Mouse (Mus musculus): Measurements from ENCODE around the gene Pigv. TPM values are rescaled to one million over a fixed set of nuclear protein-coding genes. Genes with fewer than 3 reads are reported as not detected.

Pigv gene
- polyA plus RNA-seq, 1 experiment = 9.8 TPM

DNA sequence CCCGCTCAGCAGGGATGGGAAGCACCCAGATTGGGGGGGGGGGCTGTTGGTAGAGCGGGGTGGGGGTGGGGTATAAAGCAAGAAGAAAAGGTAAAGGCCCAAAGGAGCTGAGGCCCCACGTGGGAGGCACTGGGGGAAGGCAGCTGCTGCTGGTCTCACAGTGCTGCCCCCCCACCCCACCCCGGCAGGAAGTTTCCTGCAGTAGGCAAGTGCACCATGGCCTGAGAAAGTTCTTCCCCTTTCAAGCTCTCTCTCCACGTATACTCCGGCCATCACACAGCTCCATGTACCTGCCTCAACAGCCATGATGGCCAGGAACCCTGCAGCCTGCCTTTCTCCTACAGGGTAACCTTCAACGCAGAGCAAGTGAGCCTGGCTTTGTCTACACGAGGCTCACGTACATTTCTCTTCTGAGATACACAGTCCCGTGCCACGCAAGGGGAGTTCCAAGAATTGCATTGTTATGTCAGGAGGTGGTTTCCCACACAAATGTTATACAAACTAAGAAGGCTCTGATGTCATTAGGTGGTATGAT is 50.2 kb downstream of the Pigv start:
- Histone ChIP-seq H3ac (ENCODE audit: control insufficient read depth, insufficient read length) (no peak overlapping the region), H3K4me2 (ENCODE audit: low read depth) (no peak overlapping the region), H3K27me3 (ENCODE audit: control insufficient read depth, insufficient read depth, insufficient read length) (no peaks in the 10 kb centered on the region), H3K36me3 (ENCODE audit: control insufficient read depth, insufficient read depth) (no peaks in the 10 kb centered on the region), H3K79me2 (ENCODE audit: control insufficient read depth, insufficient read depth) (no peaks in the 10 kb centered on the region), H3K4me3 (no peak overlapping the region)
- TF ChIP-seq POLR2A (IDR thresholded peaks at IDR 0.05; ENCODE audit: insufficient read length, low read depth) (no peak), MAX (IDR thresholded peaks at IDR 0.05; ENCODE audit: low read depth) (no peak), SRF (IDR thresholded peaks at IDR 0.05; ENCODE audit: control insufficient read depth, insufficient read length, low read depth) (no peak), MYOD1 (IDR thresholded peaks at IDR 0.05; ENCODE audit: control insufficient read depth in 1 of 3, insufficient read length in 2 of 3, low read depth in 2 of 3) (no peak), REST (IDR thresholded peaks at IDR 0.05; ENCODE audit: insufficient read depth, insufficient read length) (no peak), MYOG (IDR thresholded peaks at IDR 0.05; ENCODE audit: control insufficient read depth in 1 of 3, insufficient read depth in 1 of 3, insufficient read length in 2 of 3, low read depth in 2 of 3) (no peak), CEBPB (IDR thresholded peaks at IDR 0.05; ENCODE audit: insufficient read depth, poor library complexity, severe bottlenecking) (no peak), TCF3 (IDR thresholded peaks at IDR 0.05; ENCODE audit: insufficient read length, low read depth) (no peak), TCF12 (IDR thresholded peaks at IDR 0.05; ENCODE audit: insufficient read depth, poor library complexity, severe bottlenecking) (no peak), USF1 (IDR thresholded peaks at IDR 0.05; ENCODE audit: low read depth) (no peak), POLR2AphosphoS2 (IDR thresholded peaks at IDR 0.05; ENCODE audit: insufficient read length, low read depth) (no peak), E2F4 (IDR thresholded peaks at IDR 0.05; ENCODE audit: insufficient read depth) (no peak)

DNA sequence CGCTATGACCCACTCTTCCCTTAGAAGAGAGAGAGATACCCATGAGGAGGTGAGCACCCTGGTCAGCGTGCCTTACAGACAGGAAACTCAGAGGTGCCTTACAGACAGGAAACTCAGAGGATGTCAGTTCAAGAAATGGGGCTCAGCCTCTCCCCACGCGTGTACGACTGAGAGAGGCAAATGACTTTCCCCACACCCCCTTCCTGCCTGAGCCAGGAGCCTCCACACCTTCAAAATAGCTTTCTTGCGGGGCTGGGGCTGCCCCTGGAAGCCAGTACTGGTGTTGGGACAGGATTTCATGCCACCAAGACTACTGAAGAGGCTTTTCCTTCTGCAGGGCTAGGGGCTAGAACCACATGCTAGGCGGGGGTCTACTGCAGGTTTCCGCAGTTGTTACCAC is 51.8 kb downstream of the Pigv start:
- Histone ChIP-seq H3K4me2 (ENCODE audit: low read depth) (no peak overlapping the region), H3K4me3 (no peak overlapping the region), H3K27me3 (ENCODE audit: control insufficient read depth, insufficient read depth, insufficient read length) (no peaks in the 10 kb centered on the region), H3K79me2 (ENCODE audit: control insufficient read depth, insufficient read depth) (no peaks in the 10 kb centered on the region), H3ac (ENCODE audit: control insufficient read depth, insufficient read length) (no peak overlapping the region), H3K36me3 (ENCODE audit: control insufficient read depth, insufficient read depth) (no peaks in the 10 kb centered on the region)
- TF ChIP-seq MAX (IDR thresholded peaks at IDR 0.05; ENCODE audit: low read depth) (no peak), SRF (IDR thresholded peaks at IDR 0.05; ENCODE audit: control insufficient read depth, insufficient read length, low read depth) (no peak), CEBPB (IDR thresholded peaks at IDR 0.05; ENCODE audit: insufficient read depth, poor library complexity, severe bottlenecking) (no peak), POLR2A (IDR thresholded peaks at IDR 0.05; ENCODE audit: insufficient read length, low read depth) (no peak), MYOD1 (IDR thresholded peaks at IDR 0.05; ENCODE audit: control insufficient read depth in 1 of 3, insufficient read length in 2 of 3, low read depth in 2 of 3) (no peak), TCF12 (IDR thresholded peaks at IDR 0.05; ENCODE audit: insufficient read depth, poor library complexity, severe bottlenecking) (no peak), MYOG (IDR thresholded peaks at IDR 0.05; ENCODE audit: control insufficient read depth in 1 of 3, insufficient read depth in 1 of 3, insufficient read length in 2 of 3, low read depth in 2 of 3) (no peak), POLR2AphosphoS2 (IDR thresholded peaks at IDR 0.05; ENCODE audit: insufficient read length, low read depth) (no peak), E2F4 (IDR thresholded peaks at IDR 0.05; ENCODE audit: insufficient read depth) (no peak), REST (IDR thresholded peaks at IDR 0.05; ENCODE audit: insufficient read depth, insufficient read length) (no peak), USF1 (IDR thresholded peaks at IDR 0.05; ENCODE audit: low read depth) (no peak), TCF3 (IDR thresholded peaks at IDR 0.05; ENCODE audit: insufficient read length, low read depth) (no peak)

DNA sequence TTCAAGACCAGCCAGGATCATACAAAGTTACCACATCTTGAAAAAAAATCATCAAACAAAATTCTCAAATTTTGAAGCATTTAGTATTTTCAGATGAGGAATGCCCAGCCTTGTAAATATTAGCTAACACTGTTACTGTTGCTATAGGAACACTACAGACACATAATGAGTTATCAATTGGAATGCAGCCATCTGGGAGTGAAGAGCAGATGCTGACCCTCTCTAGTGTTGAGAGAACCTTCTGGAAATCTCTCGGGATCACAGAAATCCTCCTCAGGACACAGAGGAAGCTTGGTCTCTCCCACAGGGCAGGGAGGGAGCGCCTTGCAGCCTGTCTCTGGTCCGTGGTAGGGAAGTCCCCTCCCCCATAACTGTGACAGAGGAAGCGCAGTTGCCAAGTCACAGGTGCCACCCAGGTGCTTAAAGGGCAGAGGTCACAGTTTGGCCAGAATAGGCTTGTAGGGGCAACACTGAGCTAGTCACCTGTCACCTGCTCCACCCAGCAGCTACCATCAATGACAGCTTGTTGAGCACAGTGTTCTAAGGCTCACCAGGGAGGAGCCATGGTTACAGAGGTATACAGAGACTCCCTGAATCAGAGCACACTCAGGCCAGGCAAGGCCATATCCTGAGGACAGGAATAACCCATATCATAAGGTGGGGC is 52.8 kb downstream of the Pigv start:
- no peaks in the 10 kb centered on the region for H3K27me3 ChIP-seq (ENCODE audit: control insufficient read depth, insufficient read depth, insufficient read length)
- no peaks in the 10 kb centered on the region for H3K36me3 ChIP-seq (ENCODE audit: control insufficient read depth, insufficient read depth)
- H3ac ChIP-seq (ENCODE audit: control insufficient read depth, insufficient read length) = no peak overlapping the region
- H3K4me2 ChIP-seq (ENCODE audit: low read depth) = no peak overlapping the region
- TF ChIP-seq SRF (IDR thresholded peaks at IDR 0.05; ENCODE audit: control insufficient read depth, insufficient read length, low read depth) (no peak), CEBPB (IDR thresholded peaks at IDR 0.05; ENCODE audit: insufficient read depth, poor library complexity, severe bottlenecking) (no peak), POLR2AphosphoS2 (IDR thresholded peaks at IDR 0.05; ENCODE audit: insufficient read length, low read depth) (no peak), USF1 (IDR thresholded peaks at IDR 0.05; ENCODE audit: low read depth) (no peak), POLR2A (IDR thresholded peaks at IDR 0.05; ENCODE audit: insufficient read length, low read depth) (no peak), TCF12 (IDR thresholded peaks at IDR 0.05; ENCODE audit: insufficient read depth, poor library complexity, severe bottlenecking) (no peak), TCF3 (IDR thresholded peaks at IDR 0.05; ENCODE audit: insufficient read length, low read depth) (no peak), MYOD1 (IDR thresholded peaks at IDR 0.05; ENCODE audit: control insufficient read depth in 1 of 3, insufficient read length in 2 of 3, low read depth in 2 of 3) (no peak), MYOG (IDR thresholded peaks at IDR 0.05; ENCODE audit: control insufficient read depth in 1 of 3, insufficient read depth in 1 of 3, insufficient read length in 2 of 3, low read depth in 2 of 3) (no peak), E2F4 (IDR thresholded peaks at IDR 0.05; ENCODE audit: insufficient read depth) (no peak)
- H3K4me3 ChIP-seq = no peak overlapping the region
- no peaks in the 10 kb centered on the region for H3K79me2 ChIP-seq (ENCODE audit: control insufficient read depth, insufficient read depth)

DNA sequence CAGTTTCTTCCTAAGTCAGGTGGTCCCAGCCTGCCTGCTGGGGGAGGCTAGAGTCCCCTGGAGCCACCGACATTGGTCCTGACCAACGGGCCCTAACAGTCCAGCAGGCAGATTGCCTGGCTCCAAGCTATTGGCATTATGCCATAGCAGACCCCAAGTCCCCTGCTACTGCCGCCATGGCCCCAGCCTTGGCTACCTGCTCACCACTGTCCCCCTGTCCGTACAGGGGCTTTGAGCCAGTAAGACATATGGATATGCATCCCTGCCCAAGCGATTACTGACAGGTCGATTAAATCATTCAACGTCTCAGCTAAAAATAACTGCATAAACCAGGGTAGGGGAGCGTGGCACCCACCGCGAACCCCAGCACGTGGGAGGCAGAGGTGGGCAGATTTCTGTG is 54.5 kb downstream of the Pigv start:
- TF ChIP-seq SRF (IDR thresholded peaks at IDR 0.05; ENCODE audit: control insufficient read depth, insufficient read length, low read depth) (no peak), REST (IDR thresholded peaks at IDR 0.05; ENCODE audit: insufficient read depth, insufficient read length) (no peak), E2F4 (IDR thresholded peaks at IDR 0.05; ENCODE audit: insufficient read depth) (no peak), MYOG (IDR thresholded peaks at IDR 0.05; ENCODE audit: control insufficient read depth in 1 of 3, insufficient read depth in 1 of 3, insufficient read length in 2 of 3, low read depth in 2 of 3) (no peak), USF1 (IDR thresholded peaks at IDR 0.05; ENCODE audit: low read depth) (no peak), CEBPB (IDR thresholded peaks at IDR 0.05; ENCODE audit: insufficient read depth, poor library complexity, severe bottlenecking) (no peak), MYOD1 (IDR thresholded peaks at IDR 0.05; ENCODE audit: control insufficient read depth in 1 of 3, insufficient read length in 2 of 3, low read depth in 2 of 3) (no peak), TCF3 (IDR thresholded peaks at IDR 0.05; ENCODE audit: insufficient read length, low read depth) (no peak)
- Histone ChIP-seq H3K36me3 (ENCODE audit: control insufficient read depth, insufficient read depth) (no peaks in the 10 kb centered on the region), H3ac (ENCODE audit: control insufficient read depth, insufficient read length) (no peak overlapping the region), H3K27me3 (ENCODE audit: control insufficient read depth, insufficient read depth, insufficient read length) (no peaks in the 10 kb centered on the region), H3K4me2 (ENCODE audit: low read depth) (no peak overlapping the region), H3K4me3 (no peak overlapping the region), H3K79me2 (ENCODE audit: control insufficient read depth, insufficient read depth) (no peaks in the 10 kb centered on the region)
